Mouse (Mus musculus) ovary, adult 18-20 months (tissue): ENCODE measurements around the gene Col5a1.
A peak's percentile ranks its signal among the peaks of the same experiment; 100 is the strongest.

Experiments used
- DNase-seq: peaks from one replicate; pipeline ENCODE4 v3.0.0; 2022; ENCODE audit warnings: low spot score, mixed read lengths

The Col5a1 gene

GRCm38 (mm10) chr2:27886148-27886551 is at the start of gene Col5a1:
Gene Col5a1, plus strand, starts transcription at chr2:27886425.
- peak; percentile 81 for DNase-seq

- DNase-seq: no peak
Measured at GRCm38 (mm10) chr2:27838112-27838511, 48.1 kb upstream of the Col5a1 start.

GRCm38 (mm10) chr2:27840890-27841289 is 45.3 kb upstream of the Col5a1 start:
- no peak for DNase-seq

GRCm38 (mm10) chr2:27842893-27843292 is 43.3 kb upstream of the Col5a1 start:
- no peak for DNase-seq

DNA sequence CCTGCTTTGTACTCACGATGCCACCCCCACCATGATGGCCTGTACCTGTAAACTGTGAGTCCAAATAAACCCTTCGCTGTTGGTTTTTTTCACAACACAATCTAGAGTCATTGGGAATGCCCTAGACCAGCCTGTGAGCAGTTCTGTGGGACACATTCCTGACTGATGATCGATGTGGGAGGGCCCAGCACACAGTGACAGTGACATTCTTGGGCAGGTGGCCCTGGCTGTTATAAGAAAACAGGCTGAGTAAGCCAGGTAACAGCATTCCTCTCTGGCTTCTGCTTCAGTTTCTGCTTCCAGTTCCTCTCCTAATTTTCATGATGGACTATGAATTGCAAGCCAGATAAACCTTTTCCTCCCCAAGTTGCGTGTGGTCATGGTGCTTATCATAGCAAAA is 41.3 kb upstream of the Col5a1 start:
- DNase-seq: no peak

- DNase-seq: no peak
Measured at GRCm38 (mm10) chr2:27847001-27847400, 39.2 kb upstream of the Col5a1 start.

DNA sequence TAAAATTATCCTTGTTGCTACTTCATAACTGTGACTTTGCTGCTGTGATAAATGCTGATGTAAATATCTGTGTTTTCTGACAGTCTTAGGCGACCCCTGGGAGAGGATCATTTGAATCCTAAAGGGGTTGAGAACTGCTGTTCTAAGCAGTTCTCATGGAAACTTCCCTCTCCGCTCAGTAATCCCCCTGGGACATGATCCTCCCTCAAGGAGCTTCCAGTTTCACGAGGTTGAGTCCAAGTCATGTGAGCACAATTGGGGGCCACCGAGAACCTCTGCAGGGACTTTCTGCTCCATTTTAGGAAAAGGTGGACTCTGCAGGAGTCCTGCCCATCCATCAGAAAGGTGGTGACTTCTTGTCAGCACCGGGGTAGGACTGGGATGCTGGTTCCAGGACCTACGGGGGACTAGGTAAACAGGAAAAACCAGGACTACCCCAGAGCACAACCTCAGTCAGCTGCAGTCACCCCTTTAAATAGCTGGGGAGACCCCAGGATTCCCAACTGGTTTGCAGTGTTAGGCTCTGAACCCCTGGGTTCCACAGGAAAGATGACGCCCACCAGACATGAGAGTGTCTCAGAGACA is 38.3 kb upstream of the Col5a1 start:
- DNase-seq: no peak

- DNase-seq: no peak
Measured at GRCm38 (mm10) chr2:27848466-27848865, 37.8 kb upstream of the Col5a1 start.

- DNase-seq: peak; percentile 30
Measured at GRCm38 (mm10) chr2:27858348-27858903, 27.8 kb upstream of the Col5a1 start.

DNA sequence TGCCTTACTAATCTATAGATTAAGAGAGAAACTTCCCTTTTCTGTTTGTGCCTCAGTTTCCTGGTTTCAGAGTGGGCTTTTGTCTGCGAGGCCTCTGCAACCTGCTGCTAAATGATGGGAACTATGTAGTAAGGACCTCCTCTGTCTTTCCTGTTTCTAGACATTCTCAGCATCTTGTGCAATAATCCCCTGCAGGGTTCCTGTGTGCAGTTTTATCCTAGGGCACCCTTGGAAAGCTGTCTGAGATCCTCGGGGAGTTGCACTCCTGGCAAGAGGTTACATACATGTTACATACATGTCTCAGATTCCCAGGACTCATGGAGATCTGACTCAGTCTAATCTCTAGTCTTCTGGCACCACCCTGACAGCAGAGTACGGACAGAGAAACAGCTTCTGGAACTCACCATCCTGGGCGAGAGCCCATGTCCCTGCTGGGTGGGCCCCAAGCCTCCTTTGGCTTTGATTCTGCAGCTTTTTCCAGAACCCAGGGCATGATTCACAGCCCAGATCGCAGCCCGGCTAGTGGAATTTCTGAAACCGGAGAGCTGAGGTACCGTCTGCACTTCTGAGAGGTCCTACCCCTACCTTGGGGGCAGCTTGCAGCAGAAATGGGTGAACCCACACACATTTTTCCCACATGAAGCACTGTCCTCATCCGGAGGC is 24.5 kb upstream of the Col5a1 start:
- DNase-seq: no peak

DNA sequence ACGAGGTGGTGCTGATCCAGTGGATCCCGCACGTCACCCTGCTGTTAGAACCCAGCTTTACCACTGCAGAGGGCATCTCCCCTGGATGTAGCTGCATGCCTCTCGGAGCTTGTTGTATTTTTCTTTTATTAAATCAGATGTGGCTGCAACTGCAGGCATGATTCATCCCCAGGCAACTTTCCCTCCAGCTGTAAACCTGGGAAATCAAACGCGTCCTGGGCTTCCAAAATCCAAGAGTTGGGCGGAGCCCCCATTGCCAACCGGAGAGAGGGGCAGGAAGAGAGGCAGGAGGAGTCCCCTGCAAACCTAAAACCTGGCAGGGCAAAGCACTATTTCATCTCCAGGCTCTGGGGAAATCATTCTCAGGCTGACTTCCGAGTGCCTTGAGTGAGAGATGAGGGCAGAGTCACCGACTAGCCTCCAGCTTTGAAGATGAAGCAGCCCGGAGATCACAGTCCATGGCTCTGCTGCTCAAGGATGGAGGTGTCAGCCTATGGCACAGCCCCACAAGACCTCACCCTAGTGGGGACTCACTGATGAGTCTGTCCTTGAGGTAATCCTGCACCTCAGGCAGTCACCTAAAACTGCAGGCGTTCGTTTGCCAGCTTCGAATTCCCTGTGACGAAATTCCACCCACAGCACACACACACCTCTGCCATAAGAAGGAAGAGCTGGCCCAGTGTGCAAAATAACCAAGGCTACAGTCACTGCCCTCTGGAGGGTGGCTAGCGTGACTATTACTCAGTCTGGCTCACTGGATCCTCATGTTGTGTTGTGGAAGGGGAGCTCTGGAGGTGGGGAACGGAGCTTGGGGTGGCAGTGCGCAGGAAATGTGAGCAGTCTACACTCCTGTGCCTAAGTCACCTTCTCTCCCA is 21.5 kb upstream of the Col5a1 start:
- no peak for DNase-seq

GRCm38 (mm10) chr2:27870586-27870985 is 15.6 kb upstream of the Col5a1 start:
- no peak for DNase-seq

- DNase-seq: no peak
Measured at GRCm38 (mm10) chr2:27871056-27871455, 15.2 kb upstream of the Col5a1 start.

GRCm38 (mm10) chr2:27872276-27872675 is 13.9 kb upstream of the Col5a1 start:
- DNase-seq: no peak

DNA sequence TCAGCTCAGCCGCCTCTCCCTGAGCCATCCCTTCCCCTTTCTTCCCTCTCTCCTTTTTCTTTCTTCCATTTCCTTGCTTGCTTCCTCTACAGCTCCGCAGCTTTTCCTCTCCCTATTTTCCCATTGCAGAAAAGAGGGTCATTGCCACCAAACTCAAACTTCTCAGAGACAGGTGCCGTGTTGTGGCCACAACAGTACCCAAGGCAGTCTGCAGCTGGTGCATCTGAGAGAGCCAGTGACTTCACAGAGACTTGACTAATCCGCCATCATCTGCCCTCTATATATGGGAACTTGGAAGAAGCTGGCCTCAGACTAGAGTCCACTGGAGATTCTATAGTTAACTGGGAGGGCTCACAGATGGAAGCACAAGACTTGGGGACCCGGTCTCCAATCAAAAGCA is 13.2 kb upstream of the Col5a1 start:
- no peak for DNase-seq

DNA sequence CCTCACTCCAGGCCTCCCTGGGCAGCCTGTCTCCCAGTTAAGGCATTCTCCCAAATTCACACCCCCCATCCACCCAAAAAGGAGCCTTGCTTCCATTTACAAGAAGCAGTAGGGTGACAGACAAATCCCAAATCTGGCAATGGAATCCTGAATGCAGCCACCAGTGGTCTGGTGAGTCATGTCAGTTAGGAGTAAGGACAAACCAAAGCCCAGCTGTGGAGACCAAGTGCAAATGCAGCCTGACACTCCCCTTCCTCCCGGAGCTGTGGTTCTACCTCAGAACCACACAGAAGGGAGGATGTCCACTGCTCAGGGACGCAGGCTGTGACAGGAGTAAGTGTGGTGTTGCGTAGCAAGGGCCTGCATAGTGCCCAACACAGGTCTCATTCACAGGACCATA is 11.6 kb upstream of the Col5a1 start:
- DNase-seq: no peak

- DNase-seq: no peak
Measured at GRCm38 (mm10) chr2:27875231-27875630, 11.0 kb upstream of the Col5a1 start.

- DNase-seq: no peak
Measured at GRCm38 (mm10) chr2:27875786-27876185, 10.4 kb upstream of the Col5a1 start.

DNA sequence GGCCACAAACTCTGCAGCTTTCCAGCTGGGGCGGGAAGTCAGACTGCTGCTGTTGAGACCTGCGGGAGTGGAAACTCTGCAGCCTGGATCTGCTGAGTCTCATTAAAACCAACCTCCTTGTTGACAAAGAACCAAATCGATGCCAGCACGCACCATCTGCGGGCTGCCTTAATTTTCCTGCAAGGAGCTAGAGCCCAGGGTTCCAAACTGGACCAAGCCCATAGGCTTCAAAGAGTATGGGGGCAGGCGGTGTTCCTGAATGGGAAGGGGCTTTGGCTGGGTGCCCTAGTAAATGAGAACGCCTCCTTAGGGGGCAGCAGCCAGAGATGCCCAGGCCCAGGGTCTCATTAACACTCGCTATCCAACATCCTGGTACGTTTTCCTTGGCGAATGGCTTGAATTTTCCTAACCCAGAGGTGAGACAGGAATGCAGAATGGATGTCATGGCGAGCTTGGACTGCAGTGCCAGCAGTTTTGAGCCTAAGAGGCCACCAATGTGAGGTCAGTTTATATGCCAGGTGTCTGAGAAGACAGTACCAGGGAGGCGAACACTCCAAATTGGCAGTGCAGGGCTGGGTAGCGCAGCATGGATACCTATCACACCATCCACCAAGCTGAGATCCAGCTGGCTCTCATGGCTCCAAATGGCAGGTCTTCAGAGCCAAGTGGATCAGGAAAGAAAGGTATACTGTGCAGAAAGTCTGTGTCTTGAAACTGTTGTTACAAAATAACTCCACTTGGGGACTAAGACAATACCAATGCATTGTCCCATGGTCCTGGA is 9.3 kb upstream of the Col5a1 start:
- no peak for DNase-seq

- no peak for DNase-seq
Measured at GRCm38 (mm10) chr2:27878066-27878465, 8.2 kb upstream of the Col5a1 start.

DNA sequence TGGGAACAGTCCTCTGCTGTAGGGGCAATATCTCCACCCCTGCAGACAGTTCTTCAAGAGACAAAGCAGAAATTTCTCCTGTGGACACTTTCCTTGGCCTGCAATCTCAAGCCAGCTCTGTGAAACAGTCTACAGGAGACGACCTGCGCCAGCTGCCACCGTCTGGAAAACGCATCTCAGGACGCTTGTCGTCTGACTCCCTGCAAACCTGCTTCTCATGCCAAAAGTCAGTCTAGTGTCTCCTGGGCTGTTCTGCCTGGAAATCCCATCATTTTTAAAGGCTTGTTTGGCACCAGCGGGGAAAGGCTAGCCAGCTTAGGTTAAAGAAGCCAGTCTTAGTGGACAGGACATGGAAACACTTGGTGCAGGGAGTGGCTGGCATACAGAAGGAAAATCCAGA is 2.9 kb upstream of the Col5a1 start:
- DNase-seq: no peak
